In the genomic region with DNA sequence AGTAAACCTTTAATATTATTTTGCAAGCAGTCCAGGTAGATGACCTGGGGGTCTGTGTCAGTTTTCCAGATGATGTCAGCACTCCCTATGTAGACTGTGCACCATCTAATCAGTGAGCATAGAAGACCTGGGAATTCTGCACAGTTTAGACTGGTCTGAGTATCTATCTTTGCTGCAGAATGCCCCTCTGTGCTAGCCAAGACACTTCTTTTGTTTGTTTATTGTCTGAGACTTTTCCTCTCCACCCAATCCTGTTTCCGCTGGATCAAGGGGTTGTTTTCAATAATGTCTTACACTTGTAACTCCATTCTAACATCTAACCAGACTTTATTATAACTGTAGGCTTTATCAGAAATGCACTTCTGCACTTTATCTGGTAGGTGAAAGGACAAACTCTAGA, we compare ENCODE assay signal across 27 mouse cellular contexts.
A peak's percentile ranks its signal among the peaks of the same experiment; 100 is the strongest.
DNase-seq lines count a peak whose midpoint lies in the region; ATAC-seq and TF ChIP-seq lines count a peak whose summit lies in the region.
"Had no signal": no experiment of that assay in that cellular context is flagged by ENCODE, and none has a peak within 500 bp of the region (broad histone marks: within the 10 kb centered on the region; RNA-seq: fewer than 3 reads in every experiment).

No protein-coding gene starts in this region.

- peak overlapping the region; percentile 46; the same call in 1 of the 2 replicates for H3K27ac ChIP-seq in layer of hippocampus, adult 2 months
- no peak overlapping the region for H3K27ac ChIP-seq in hindbrain, embryonic 16.5 days (ENCODE audit: low read depth, low read length)
- H3K27ac ChIP-seq: forebrain, embryonic 10.5 days; heart, embryonic 15.5 days; hindbrain, embryonic 12.5 days; kidney, embryonic 15.5 days; liver, embryonic 15.5 days; macrophage; stomach, embryonic 15.5 days had no signal

- H3K4me3 ChIP-seq in layer of hippocampus, adult 2 months = no peak overlapping the region
- no peak overlapping the region for H3K4me3 ChIP-seq in hindbrain, embryonic 16.5 days (ENCODE audit: low read length)
- H3K4me3 ChIP-seq: forebrain, embryonic 10.5 days; heart, embryonic 15.5 days; hindbrain, embryonic 12.5 days; kidney, embryonic 15.5 days; liver, embryonic 15.5 days; stomach, embryonic 15.5 days had no signal

- intact Hi-C loops in heart, postnatal 14 days (cut with DNase I) = no loop called here

- TF ChIP-seq CTCF in layer of hippocampus, adult 2 months (conservative IDR thresholded peaks at IDR 0.05) = no peak

- H3K36me3 ChIP-seq in hindbrain, embryonic 16.5 days (ENCODE audit: control insufficient read depth, insufficient read depth, low read length) = no peaks in the 10 kb centered on the region
- H3K36me3 ChIP-seq: forebrain, embryonic 10.5 days; G1E; heart, embryonic 15.5 days; hindbrain, embryonic 12.5 days; kidney, embryonic 15.5 days; liver, embryonic 15.5 days; stomach, embryonic 15.5 days had no signal

- H3K9me3 ChIP-seq in hindbrain, embryonic 16.5 days (ENCODE audit: control insufficient read depth, low read length) = no peaks in the 10 kb centered on the region
- H3K9me3 ChIP-seq: forebrain, embryonic 10.5 days; G1E; heart, embryonic 15.5 days; hindbrain, embryonic 12.5 days; kidney, embryonic 15.5 days; liver, embryonic 15.5 days; stomach, embryonic 15.5 days had no signal

- 67% methylated on average over 1 of the region's 1 CpGs for WGBS in hindbrain, embryonic 16.5 days

- ATAC-seq in hindbrain, embryonic 16.5 days = no peak
- ATAC-seq in activated CD4-positive, CD25-positive, alpha-beta regulatory T cell, adult 4 months = no peak
- ATAC-seq: forebrain, postnatal 0 days; Patski had no signal

- H3K27me3 ChIP-seq in hindbrain, embryonic 16.5 days (replicated peaks; ENCODE audit: control insufficient read depth, insufficient read depth, low read length) = no peaks in the 10 kb centered on the region
- H3K27me3 ChIP-seq: heart, embryonic 15.5 days; hindbrain, embryonic 12.5 days; kidney, embryonic 15.5 days; liver, embryonic 15.5 days; stomach, embryonic 15.5 days had no signal

- no peak overlapping the region for H3K9ac ChIP-seq in hindbrain, embryonic 16.5 days (ENCODE audit: low read depth, low read length)
- H3K9ac ChIP-seq: forebrain, postnatal 0 days; heart, embryonic 15.5 days; hindbrain, embryonic 12.5 days; kidney, embryonic 15.5 days; liver, embryonic 15.5 days; stomach, embryonic 15.5 days had no signal

- H3K4me1 ChIP-seq in hindbrain, embryonic 16.5 days (ENCODE audit: control insufficient read depth, insufficient read depth, low read depth, low read length) = no peaks in the 10 kb centered on the region
- H3K4me1 ChIP-seq: heart, embryonic 15.5 days; hindbrain, embryonic 12.5 days; kidney, embryonic 15.5 days; liver, embryonic 15.5 days; stomach, embryonic 15.5 days had no signal

- peak; percentile 78 for DNase-seq in heart, adult 11 months
- no peak for DNase-seq in heart, postnatal 14 days
- DNase-seq in layer of hippocampus, adult 2 months (ENCODE audit: low spot score in 2 of 2) = no peak
- no peak for DNase-seq in layer of hippocampus, adult 8-10 months (ENCODE audit: low spot score in 2 of 2)
- DNase-seq in adipocyte (ENCODE audit: low spot score) = peak; percentile 7
- DNase-seq in lung, postnatal 10 days = peak; percentile 44
- DNase-seq: adrenal gland, postnatal 14 days; cerebellum, adult 8-10 months; forebrain, postnatal 0 days; gastrocnemius, postnatal 25 days; kidney, adult 11 months; kidney, postnatal 36 days; layer of hippocampus, adult 9-11 months; liver; thymus, adult 18-20 months; thymus, postnatal 4 days had no signal

- H3K4me2 ChIP-seq in hindbrain, embryonic 16.5 days (ENCODE audit: low read length) = no peak overlapping the region
- H3K4me2 ChIP-seq: heart, embryonic 15.5 days; hindbrain, embryonic 12.5 days; kidney, embryonic 15.5 days; liver, embryonic 15.5 days; stomach, embryonic 15.5 days had no signal

Comparison
In these comparisons a context has a peak if more than half of its experiments do, and no peak if none do; other contexts are left out.
1. DNase-seq: peak in heart, adult 11 months (single experiment), adipocyte (single experiment) and lung, postnatal 10 days (single experiment); none in heart, postnatal 14 days (0 of 2), layer of hippocampus, adult 2 months (0 of 2) and layer of hippocampus, adult 8-10 months (0 of 2).